Mouse (Mus musculus): Measurements from ENCODE around the gene Tdrd3.

- TF ChIP-seq CTCF (IDR thresholded peaks at IDR 0.05; ENCODE audit: extremely low read depth, insufficient read depth, insufficient read length, insufficient replicate concordance) (no peak), POLR2A (IDR thresholded peaks at IDR 0.05; ENCODE audit: low read depth, low read length) (no peak)
Measured at GRCm38 (mm10) chr14:87396643-87397042, 19.8 kb upstream of the Tdrd3 start.
